ENCODE assay signal across 9 mouse cellular contexts in genomic region chr4:130738527-130738926, GRCm38 (mm10). TPM values are rescaled to one million over a fixed set of nuclear protein-coding genes. Genes with fewer than 3 reads are reported as not detected.
DNase-seq lines count a peak whose midpoint lies in the region; ATAC-seq and TF ChIP-seq lines count a peak whose summit lies in the region.
"Had no signal": no experiment of that assay in that cellular context is flagged by ENCODE, and none has a peak within 500 bp of the region (broad histone marks: within the 10 kb centered on the region; RNA-seq: fewer than 3 reads in every experiment).

No protein-coding gene starts in this region.

- H3K36me3 ChIP-seq in neural tube, embryonic 11.5 days (ENCODE audit: control insufficient read depth, insufficient read depth, low read length): peaks cover 3% of the 10 kb centered on the region
- H3K36me3 ChIP-seq in embryonic facial prominence, embryonic 10.5 days (replicated peaks): peaks cover 55% of the 10 kb centered on the region

- no peak overlapping the region for H3K27ac ChIP-seq in neural tube, embryonic 11.5 days (ENCODE audit: low read depth, low read length)
- no peak overlapping the region for H3K27ac ChIP-seq in embryonic facial prominence, embryonic 10.5 days (replicated peaks)
- no peak overlapping the region for H3K27ac ChIP-seq in layer of hippocampus, adult 2 months
- H3K27ac ChIP-seq: lung, embryonic 15.5 days had no signal

- no peaks in the 10 kb centered on the region for H3K27me3 ChIP-seq in neural tube, embryonic 11.5 days (ENCODE audit: control insufficient read depth, insufficient read depth, low read length)
- no peaks in the 10 kb centered on the region for H3K27me3 ChIP-seq in embryonic facial prominence, embryonic 10.5 days (replicated peaks; ENCODE audit: low read depth, poor library complexity, severe bottlenecking)
- H3K27me3 ChIP-seq: lung, embryonic 15.5 days had no signal

- H3K9me3 ChIP-seq in neural tube, embryonic 11.5 days (ENCODE audit: control insufficient read depth, low read length): no peaks in the 10 kb centered on the region
- no peaks in the 10 kb centered on the region for H3K9me3 ChIP-seq in embryonic facial prominence, embryonic 10.5 days
- H3K9me3 ChIP-seq: lung, embryonic 15.5 days had no signal

- H3K4me3 ChIP-seq in neural tube, embryonic 11.5 days (ENCODE audit: low read depth, low read length): no peak overlapping the region
- no peak overlapping the region for H3K4me3 ChIP-seq in embryonic facial prominence, embryonic 10.5 days
- no peak overlapping the region for H3K4me3 ChIP-seq in layer of hippocampus, adult 2 months
- H3K4me3 ChIP-seq: lung, embryonic 15.5 days had no signal

- no peaks in the 10 kb centered on the region for H3K4me1 ChIP-seq in neural tube, embryonic 11.5 days (ENCODE audit: control insufficient read depth, insufficient read depth, low read length)
- peaks cover 3% of the 10 kb centered on the region; the same call in 1 of the 2 replicates for H3K4me1 ChIP-seq in embryonic facial prominence, embryonic 10.5 days

- 76% methylated on average over 2 of the region's 2 CpGs for WGBS in neural tube, embryonic 11.5 days
- WGBS in embryonic facial prominence, embryonic 10.5 days: 70% methylated on average over 2 of the region's 2 CpGs

- no peak overlapping the region for H3K4me2 ChIP-seq in neural tube, embryonic 11.5 days (ENCODE audit: low read depth)
- H3K4me2 ChIP-seq: lung, embryonic 15.5 days had no signal

- no peak overlapping the region for H3K9ac ChIP-seq in neural tube, embryonic 11.5 days (ENCODE audit: low read length)
- H3K9ac ChIP-seq: lung, embryonic 15.5 days had no signal

- peak; percentile 33 for DNase-seq in neural tube, embryonic 11.5 days (ENCODE audit: low spot score)
- no peak for DNase-seq in neural tube, embryonic 10.5 days (ENCODE audit: extremely low spot score, low spot score)
- DNase-seq in adrenal gland, postnatal 14 days: peak; percentile 56
- DNase-seq in embryonic facial prominence, embryonic 10.5 days (ENCODE audit: low spot score): peak; percentile 32
- peak; percentile 46 to 57 for DNase-seq in layer of hippocampus, adult 2 months (ENCODE audit: low spot score in 2 of 2)
- DNase-seq in lung, postnatal 14 days: peak; percentile 72
- DNase-seq in telencephalon, adult 2 months (ENCODE audit: low read depth, low spot score): peak; percentile 55

- TF ChIP-seq CTCF in layer of hippocampus, adult 2 months (conservative IDR thresholded peaks at IDR 0.05): peak; percentile 92

- no peak for ATAC-seq in neural tube, embryonic 11.5 days (ENCODE audit: insufficient read depth, low FRiP score, low TSS enrichment)
- ATAC-seq in hematopoietic stem cell, adult 5-6 weeks (replicated peaks in 1 of 2; ENCODE audit: insufficient read depth in 1 of 2, low FRiP score in 2 of 2, low TSS enrichment in 1 of 2, low read depth in 1 of 2, poor library complexity in 2 of 2, severe bottlenecking in 2 of 2): peak; percentile 56 to 80

RNA-seq across cellular contexts. Expression of gene Sdc3, which starts 53.8 kb away (rescaled TPM):
- 22.3 and 23.2 TPM in 2 replicates for polyA plus RNA-seq in neural tube, embryonic 11.5 days (2014; fragmentation: Nextera tagmentation; extraction: Ambion mirVana)
- 233 and 245 TPM in 2 replicates for total RNA-seq in adrenal gland, postnatal 14 days (2021)
- 31.9 and 32.8 TPM in 2 replicates for polyA plus RNA-seq in embryonic facial prominence, embryonic 10.5 days (2016; fragmentation: Nextera tagmentation; extraction: Ambion mirVana)
- total RNA-seq in hematopoietic stem cell, adult 5-6 weeks (2017): 1.9 and 3.3 TPM in 2 replicates
- 100 to 1,000 TPM; 130 to 140 TPM for total RNA-seq in layer of hippocampus, adult 2 months (2021)

Comparison
In these comparisons a context has a peak if more than half of its experiments do, and no peak if none do; other contexts are left out.
1. RNA of gene Sdc3, which starts 53.8 kb away (total RNA-seq): 233 to 245 TPM in adrenal gland, postnatal 14 days and 130 to 140 TPM in layer of hippocampus, adult 2 months; 1.9 to 3.3 TPM in hematopoietic stem cell, adult 5-6 weeks; every median in the first group is over 10 times any median in the second.